Mouse (Mus musculus): Measurements from ENCODE around the gene Nit2. TPM values are rescaled to one million over a fixed set of nuclear protein-coding genes. Genes with fewer than 3 reads are reported as not detected.
A peak's percentile ranks its signal among the peaks of the same experiment; 100 is the strongest.

Gene Nit2
- total RNA-seq (2018; cell fraction: chromatin; rRNA removed): 10 to 100 TPM in 20 of 26 experiments, 1 to 10 TPM in 6; 1.2 to 39.3 (median 17.7) TPM
- total RNA-seq (2018; cell fraction: cytosol; rRNA removed): 10 to 100 TPM in 23 of 26 experiments, 1 to 10 TPM in 3; 7.5 to 20.1 (median 14.6) TPM
- 10 to 100 TPM in 14 of 26 experiments, 1 to 10 TPM in 12; 1.8 to 31.4 (median 11.6) TPM for total RNA-seq (2018; cell fraction: nucleus; rRNA removed)
- 13.7 to 23.2 TPM (median 22.7 TPM) in 3 replicates for polyA plus RNA-seq (2018)

- H3K79me2 ChIP-seq (ENCODE audit: inconsistent target): peaks cover 12% of the 10 kb centered on the region; the same call in 1 of the 2 replicates
- WGBS (ENCODE audit: missing documents): under 1% methylated on average over 55 of the region's 58 CpGs
- H3K4me3 ChIP-seq (ENCODE audit: inconsistent target): peak within 1 kb of the TSS; percentile 58
- peak within 1 kb of the TSS; percentile 45 for H3K27ac ChIP-seq
- peaks cover 26% of the 10 kb centered on the region; the same call in 1 of the 2 replicates for H3K36me3 ChIP-seq (ENCODE audit: inconsistent target)
These were observed at the start of gene Nit2 for GRCm38 (mm10) chr16:57166611-57167513. Gene Nit2 (minus strand): TSS chr16:57167341.

GRCm38 (mm10) chr16:57215957-57216356 lies 48.8 kb upstream of the Nit2 start:
- Histone ChIP-seq H3K36me3 (ENCODE audit: inconsistent target) (peaks cover 20% of the 10 kb centered on the region; the same call in 1 of the 2 replicates), H3K27ac (peak overlapping the region; percentile 90), H3K4me3 (ENCODE audit: inconsistent target) (no peak overlapping the region)

GRCm38 (mm10) chr16:57211037-57211436 lies 43.9 kb upstream of the Nit2 start:
- no peak overlapping the region for H3K4me3 ChIP-seq (ENCODE audit: inconsistent target)
- H3K27ac ChIP-seq: peak overlapping the region; percentile 80

More at GRCm38 (mm10) chr16:57215957-57216356, 48.8 kb upstream of the Nit2 start:
- peaks cover 66% of the 10 kb centered on the region for H3K79me2 ChIP-seq (ENCODE audit: inconsistent target)

GRCm38 (mm10) chr16:57208342-57208741 lies 41.2 kb upstream of the Nit2 start:
- H3K36me3 ChIP-seq (ENCODE audit: inconsistent target): peaks cover 37% of the 10 kb centered on the region
- 93% methylated on average over 2 of the region's 2 CpGs for WGBS (ENCODE audit: missing documents)
- no peak overlapping the region for H3K4me3 ChIP-seq (ENCODE audit: inconsistent target)
- H3K27ac ChIP-seq: no peak overlapping the region
- H3K79me2 ChIP-seq (ENCODE audit: inconsistent target): peaks cover 26% of the 10 kb centered on the region

More at GRCm38 (mm10) chr16:57211037-57211436, 43.9 kb upstream of the Nit2 start:
- WGBS (ENCODE audit: missing documents): 46% methylated on average over 2 of the region's 2 CpGs
- Histone ChIP-seq H3K36me3 (ENCODE audit: inconsistent target) (peaks cover 48% of the 10 kb centered on the region), H3K79me2 (ENCODE audit: inconsistent target) (peaks cover 41% of the 10 kb centered on the region)

GRCm38 (mm10) chr16:57197281-57197680 lies 30.1 kb upstream of the Nit2 start:
- H3K79me2 ChIP-seq (ENCODE audit: inconsistent target): peaks cover 49% of the 10 kb centered on the region; the same call in 1 of the 2 replicates
- H3K36me3 ChIP-seq (ENCODE audit: inconsistent target): peaks cover 57% of the 10 kb centered on the region
- no peak overlapping the region for H3K4me3 ChIP-seq (ENCODE audit: inconsistent target)
- no peak overlapping the region for H3K27ac ChIP-seq
- 67% methylated on average over 3 of the region's 3 CpGs for WGBS (ENCODE audit: missing documents)

GRCm38 (mm10) chr16:57196590-57196989 lies 29.4 kb upstream of the Nit2 start:
- Histone ChIP-seq H3K27ac (0 out of 2 replicates have a peak overlapping the region, but pooled peaks have one; percentile 2), H3K79me2 (ENCODE audit: inconsistent target) (peaks cover 49% of the 10 kb centered on the region; the same call in 1 of the 2 replicates), H3K36me3 (ENCODE audit: inconsistent target) (peaks cover 64% of the 10 kb centered on the region), H3K4me3 (ENCODE audit: inconsistent target) (no peak overlapping the region)
- WGBS (ENCODE audit: missing documents): 28% methylated on average over 5 of the region's 5 CpGs

GRCm38 (mm10) chr16:57191214-57191613 lies 24.1 kb upstream of the Nit2 start:
- H3K79me2 ChIP-seq (ENCODE audit: inconsistent target): peaks cover 32% of the 10 kb centered on the region; the same call in 1 of the 2 replicates
- H3K4me3 ChIP-seq (ENCODE audit: inconsistent target): no peak overlapping the region
- WGBS (ENCODE audit: missing documents): 89% methylated on average over 11 of the region's 14 CpGs

GRCm38 (mm10) chr16:57190390-57190789 lies 23.2 kb upstream of the Nit2 start:
- Histone ChIP-seq H3K4me3 (ENCODE audit: inconsistent target) (no peak overlapping the region), H3K27ac (peak overlapping the region; percentile 85), H3K36me3 (ENCODE audit: inconsistent target) (peaks cover 53% of the 10 kb centered on the region), H3K79me2 (ENCODE audit: inconsistent target) (peaks cover 28% of the 10 kb centered on the region; the same call in 1 of the 2 replicates)
- WGBS (ENCODE audit: missing documents): 85% methylated on average over 8 of the region's 8 CpGs

More at GRCm38 (mm10) chr16:57191214-57191613, 24.1 kb upstream of the Nit2 start:
- peaks cover 55% of the 10 kb centered on the region for H3K36me3 ChIP-seq (ENCODE audit: inconsistent target)
- H3K27ac ChIP-seq: no peak overlapping the region

- H3K36me3 ChIP-seq (ENCODE audit: inconsistent target): peaks cover 50% of the 10 kb centered on the region
- H3K79me2 ChIP-seq (ENCODE audit: inconsistent target): peaks cover 19% of the 10 kb centered on the region; the same call in 1 of the 2 replicates
- no peak overlapping the region for H3K4me3 ChIP-seq (ENCODE audit: inconsistent target)
- peak overlapping the region; percentile 85 for H3K27ac ChIP-seq
- 0% methylated on average over 2 of the region's 2 CpGs for WGBS (ENCODE audit: missing documents)
These were observed 22.4 kb upstream of the Nit2 start for GRCm38 (mm10) chr16:57189493-57189892.

GRCm38 (mm10) chr16:57186618-57187017 lies 19.5 kb upstream of the Nit2 start:
- WGBS (ENCODE audit: missing documents): 100% methylated on average over 1 of the region's 4 CpGs
- Histone ChIP-seq H3K36me3 (ENCODE audit: inconsistent target) (peaks cover 50% of the 10 kb centered on the region), H3K79me2 (ENCODE audit: inconsistent target) (peaks cover 13% of the 10 kb centered on the region; the same call in 1 of the 2 replicates), H3K4me3 (ENCODE audit: inconsistent target) (no peak overlapping the region), H3K27ac (no peak overlapping the region)

GRCm38 (mm10) chr16:57182037-57182436 lies 14.9 kb upstream of the Nit2 start:
- Histone ChIP-seq H3K27ac (no peak overlapping the region), H3K79me2 (ENCODE audit: inconsistent target) (peaks cover under 1% of the 10 kb centered on the region; the same call in 1 of the 2 replicates), H3K36me3 (ENCODE audit: inconsistent target) (peaks cover 70% of the 10 kb centered on the region), H3K4me3 (ENCODE audit: inconsistent target) (no peak overlapping the region)
- WGBS (ENCODE audit: missing documents): 94% methylated on average over 5 of the region's 5 CpGs

- Histone ChIP-seq H3K4me3 (ENCODE audit: inconsistent target) (no peak overlapping the region), H3K27ac (no peak overlapping the region), H3K36me3 (ENCODE audit: inconsistent target) (peaks cover 70% of the 10 kb centered on the region), H3K79me2 (ENCODE audit: inconsistent target) (no peaks in the 10 kb centered on the region; the same call in 1 of the 2 replicates)
- 84% methylated on average over 11 of the region's 11 CpGs for WGBS (ENCODE audit: missing documents)
These were observed 14.0 kb upstream of the Nit2 start for GRCm38 (mm10) chr16:57181180-57181579.

GRCm38 (mm10) chr16:57177664-57178063 lies 10.5 kb upstream of the Nit2 start:
- no peak overlapping the region for H3K27ac ChIP-seq
- H3K79me2 ChIP-seq (ENCODE audit: inconsistent target): no peaks in the 10 kb centered on the region; the same call in 1 of the 2 replicates
- H3K36me3 ChIP-seq (ENCODE audit: inconsistent target): peaks cover 64% of the 10 kb centered on the region
- H3K4me3 ChIP-seq (ENCODE audit: inconsistent target): no peak overlapping the region
- 92% methylated on average over 10 of the region's 10 CpGs for WGBS (ENCODE audit: missing documents)

- 81% methylated on average over 2 of the region's 2 CpGs for WGBS (ENCODE audit: missing documents)
- Histone ChIP-seq H3K79me2 (ENCODE audit: inconsistent target) (no peaks in the 10 kb centered on the region; the same call in 1 of the 2 replicates), H3K27ac (no peak overlapping the region), H3K36me3 (ENCODE audit: inconsistent target) (peaks cover 64% of the 10 kb centered on the region), H3K4me3 (ENCODE audit: inconsistent target) (no peak overlapping the region)
These were observed 10.1 kb upstream of the Nit2 start for GRCm38 (mm10) chr16:57177254-57177653.

Data from macrophage (primary cell).